Mouse (Mus musculus) right cerebral cortex, postnatal 10 days (tissue): ENCODE measurements around the gene Ldoc1.

ENCODE experiments used
- DNase-seq, 2 experiments: peaks; one replicate each; pipeline ENCODE4 v3.0.0; 2021; ENCODE audit warnings: low spot score in 2 of 2

The Ldoc1 gene

GRCm38 (mm10) chrX:61709302-61710033 lies at the start of gene Ldoc1:
Gene Ldoc1 (plus strand): TSS chrX:61709497.
- peak in 1 of 2 experiments; percentile 24 for DNase-seq

- DNase-seq: no peak
Observed at GRCm38 (mm10) chrX:61710131-61710530, 834 bp downstream of the Ldoc1 start.

DNA sequence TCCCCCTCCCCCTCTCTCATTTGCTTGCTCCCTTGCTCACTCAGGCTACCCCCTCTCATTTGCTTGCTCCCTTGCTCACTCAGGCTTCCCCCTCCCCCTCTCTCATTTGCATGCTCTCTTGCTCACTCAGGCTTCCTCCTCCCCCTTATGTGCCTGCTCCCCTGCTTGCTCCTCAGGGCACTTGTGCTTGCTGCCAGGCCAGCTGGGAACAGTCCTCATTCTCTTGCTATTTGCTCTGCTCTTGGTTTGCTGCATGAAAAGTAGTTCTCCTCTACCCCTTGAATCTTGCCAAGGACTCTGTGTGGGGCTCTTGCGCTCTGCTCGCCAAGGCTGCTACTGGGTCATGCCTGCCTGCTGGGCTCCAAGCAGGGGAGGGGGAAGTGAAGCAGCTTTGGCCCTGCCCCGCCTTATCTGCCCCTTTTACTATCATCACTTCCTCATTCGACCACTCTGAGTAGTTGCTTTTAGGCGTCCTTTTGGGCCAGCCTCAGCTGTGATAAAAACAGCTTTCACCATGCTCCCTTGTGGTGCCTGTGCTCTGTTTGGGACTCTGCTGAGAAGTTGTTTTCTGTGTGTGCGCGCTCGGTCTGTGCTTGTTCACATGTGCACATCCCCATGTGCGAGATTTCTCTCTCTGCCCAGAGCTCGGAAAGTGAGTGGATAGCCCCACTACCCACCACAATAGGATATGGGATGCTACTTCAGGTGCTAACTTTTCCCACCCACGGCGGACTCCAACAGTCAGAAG lies 13.2 kb downstream of the Ldoc1 start:
- DNase-seq: peak; percentile 44 to 56

DNA sequence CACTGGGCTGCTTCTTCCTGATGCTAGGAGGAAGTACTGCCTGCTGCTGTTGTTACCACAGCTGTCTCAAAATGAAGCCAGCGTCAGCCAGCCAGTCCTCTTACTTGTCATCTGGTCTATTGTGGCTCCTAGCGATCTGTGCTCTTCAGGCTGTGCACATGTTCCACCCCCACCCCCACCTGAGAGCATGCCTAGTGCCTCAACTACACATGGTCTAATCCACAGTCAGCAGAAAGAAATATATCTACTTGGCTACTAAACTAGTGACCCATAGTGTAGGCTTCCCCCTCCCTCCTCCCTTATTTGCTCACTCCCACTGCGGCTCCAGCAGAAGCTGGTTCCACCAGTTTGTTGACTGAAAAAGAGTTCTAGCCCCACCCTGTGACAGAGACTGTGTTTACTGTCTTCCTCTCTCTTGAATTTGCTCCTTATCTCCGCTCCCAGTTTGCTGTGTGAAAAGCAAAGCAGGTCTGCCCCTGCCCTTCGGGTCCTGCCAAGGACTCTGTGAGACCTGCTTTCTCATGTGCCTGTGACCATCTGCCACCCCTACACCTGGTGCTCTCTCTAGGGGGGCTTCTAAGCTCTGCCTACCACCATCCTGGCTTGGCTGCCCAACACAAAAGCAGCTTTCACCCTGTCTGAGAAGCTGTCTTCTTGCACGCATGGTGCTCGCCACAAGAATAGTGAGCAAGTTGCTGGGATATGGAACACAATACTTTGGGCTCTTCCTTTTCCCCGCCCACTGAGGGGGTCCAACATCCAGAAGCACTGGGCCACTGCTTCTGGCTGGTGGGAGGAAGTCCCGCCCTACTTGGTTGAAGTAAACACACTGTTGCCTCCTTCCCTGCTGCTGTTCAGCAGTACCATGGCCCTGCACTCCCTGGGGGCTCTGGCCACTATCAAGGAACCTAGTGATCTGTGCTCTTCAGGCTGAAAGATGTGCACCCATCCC lies 14.0 kb downstream of the Ldoc1 start:
- no peak for DNase-seq

GRCm38 (mm10) chrX:61727516-61728310 lies 18.4 kb downstream of the Ldoc1 start:
- DNase-seq: no peak
